Mouse (Mus musculus) liver, adult 2 months (tissue): ENCODE measurements around the gene Rab11b.

ENCODE experiments used
- CTCF ChIP-seq: fragments of 200-500 bp; IDR thresholded peaks from 2 replicates; pipeline ENCODE4 v1.5.1; 2011; ENCODE audit warnings: low read depth, low read length, control low read depth
- POLR2A ChIP-seq: fragments of 200-500 bp; IDR thresholded peaks from 2 replicates; pipeline ENCODE4 v1.6.1; 2011; ENCODE audit warnings: low read length, control low read depth; ENCODE audit not compliant: insufficient read depth; ENCODE audit errors: extremely low read depth

- TF ChIP-seq POLR2A = no peak
- no peak for TF ChIP-seq CTCF
Measured at GRCm38 (mm10) chr17:33695471-33695870, 64.9 kb downstream of the Rab11b start.
